ENCODE assay signal across 8 mouse cellular contexts in the genomic region with DNA sequence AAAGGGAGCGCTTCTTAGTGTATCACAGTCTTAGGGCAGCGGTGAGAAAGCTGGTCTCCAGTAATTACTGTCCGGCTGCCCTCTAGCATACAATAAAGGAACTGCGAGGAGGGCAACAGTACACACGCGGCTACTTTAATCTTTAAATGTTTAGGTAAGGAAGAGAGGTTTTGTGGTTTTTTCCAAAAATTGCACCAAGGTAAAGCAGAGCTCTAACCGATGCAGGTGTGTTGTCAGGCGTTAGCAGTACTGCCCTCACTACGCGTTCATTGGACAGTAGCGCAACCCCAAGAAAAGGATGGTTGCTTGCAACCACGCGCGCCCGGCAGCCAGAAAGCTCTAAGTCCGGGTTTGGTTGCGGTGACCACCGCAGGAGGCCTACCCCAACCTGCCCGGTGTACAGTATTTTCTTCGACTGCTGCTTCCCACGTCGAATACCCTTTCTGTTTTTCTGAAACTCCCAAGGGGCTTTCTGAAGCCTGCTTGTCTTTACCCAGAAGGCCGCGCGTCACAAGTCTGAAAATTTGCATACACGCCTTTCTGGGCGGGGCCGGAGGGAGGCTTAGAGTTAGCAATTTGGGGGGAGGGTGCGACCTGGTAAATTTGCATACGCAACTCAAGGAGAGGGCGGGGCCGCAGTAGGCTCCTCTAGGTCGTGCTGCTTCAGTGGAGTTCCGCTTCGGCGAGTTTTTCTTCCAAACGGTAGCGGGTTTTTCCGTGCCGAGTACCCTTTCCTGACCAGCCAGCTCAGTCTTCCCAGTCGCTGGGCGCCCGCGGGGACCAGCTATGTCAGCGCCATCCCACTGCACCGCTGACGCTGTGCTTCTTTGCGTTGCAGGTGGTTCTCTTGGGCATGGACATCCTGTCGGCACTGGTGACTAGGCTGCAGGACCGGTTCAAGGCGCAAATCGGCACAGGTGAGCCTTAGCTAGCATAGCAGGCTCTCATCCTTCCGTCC.
DNase-seq lines count a peak whose midpoint lies in the region; ATAC-seq lines count a peak whose summit lies in the region.

No protein-coding gene starts in this region.

- peaks cover 28% of the 10 kb centered on the region for H3K4me1 ChIP-seq in hindbrain, embryonic 16.5 days (ENCODE audit: control insufficient read depth, insufficient read depth, low read depth, low read length)

- WGBS in hindbrain, embryonic 16.5 days: under 1% methylated on average over 53 of the region's 53 CpGs
- 4% methylated on average over 53 of the region's 53 CpGs for WGBS in macrophage (ENCODE audit: missing documents)

- no peaks in the 10 kb centered on the region for H3K9me3 ChIP-seq in hindbrain, embryonic 16.5 days (ENCODE audit: control insufficient read depth, low read length)

- H3K4me2 ChIP-seq in hindbrain, embryonic 16.5 days (ENCODE audit: low read length): peak overlapping the region; percentile 84

- H3K27me3 ChIP-seq in hindbrain, embryonic 16.5 days (replicated peaks; ENCODE audit: control insufficient read depth, insufficient read depth, low read length): no peaks in the 10 kb centered on the region

- peaks cover 34% of the 10 kb centered on the region for H3K79me2 ChIP-seq in macrophage (ENCODE audit: inconsistent target)

- peak overlapping the region; percentile 88 for H3K27ac ChIP-seq in hindbrain, embryonic 16.5 days (ENCODE audit: low read depth, low read length)
- peak overlapping the region; percentile 70 for H3K27ac ChIP-seq in macrophage

- peak; percentile 93 for DNase-seq in WW6 (ENCODE audit: low read depth, low spot score)
- peak; percentile 61 to 79 for DNase-seq in cerebellum, postnatal 4 days (ENCODE audit: low spot score in 2 of 2)
- DNase-seq in gastrocnemius, adult 18-20 months (ENCODE audit: low spot score): peak; percentile 93
- peak; percentile 84 to 86 for DNase-seq in left cerebral cortex, adult 18-20 months (ENCODE audit: low spot score in 2 of 2)
- peak; percentile 91 for DNase-seq in right cerebral cortex, adult 18-20 months
- DNase-seq in urinary bladder, postnatal 10 days (ENCODE audit: low spot score): peak; percentile 55

- peak; percentile 88 for ATAC-seq in hindbrain, embryonic 16.5 days

- H3K4me3 ChIP-seq in hindbrain, embryonic 16.5 days (ENCODE audit: low read length): peak overlapping the region; percentile 56
- peak overlapping the region; percentile 34 for H3K4me3 ChIP-seq in macrophage (ENCODE audit: inconsistent target)

- H3K36me3 ChIP-seq in hindbrain, embryonic 16.5 days (ENCODE audit: control insufficient read depth, insufficient read depth, low read length): peaks cover 9% of the 10 kb centered on the region
- H3K36me3 ChIP-seq in macrophage (ENCODE audit: inconsistent target): peaks cover 6% of the 10 kb centered on the region

- H3K9ac ChIP-seq in hindbrain, embryonic 16.5 days (ENCODE audit: low read depth, low read length): peak overlapping the region; percentile 62

Comparison
In these comparisons a context has a peak if more than half of its experiments do, and no peak if none do; other contexts are left out.
1. Peak in every context shown above with its lines: DNase-seq, ATAC-seq, H3K4me3 ChIP-seq and H3K27ac ChIP-seq.